Mouse (Mus musculus) small intestine, adult 2 months (tissue): ENCODE results near the gene Rcan1.

Experiments used
- CTCF ChIP-seq: fragments of 200-500 bp; IDR thresholded peaks from 2 replicates; pipeline ENCODE4 v1.5.1; 2012; ENCODE audit warnings: low read depth, mild to moderate bottlenecking, control low read depth, inconsistent platforms, low read length, moderate library complexity, mixed read lengths; ENCODE audit not compliant: insufficient replicate concordance, insufficient read length; ENCODE audit errors: extremely low read depth
- POLR2A ChIP-seq: fragments of 200-500 bp; IDR thresholded peaks from 2 replicates; pipeline ENCODE4 v1.6.1; 2012; ENCODE audit warnings: low read depth, mild to moderate bottlenecking, control low read depth, inconsistent platforms, low read length, moderate library complexity

- TF ChIP-seq CTCF (no peak), POLR2A (no peak)
These were observed 72.7 kb downstream of the Rcan1 start for GRCm38 (mm10) chr16:92397745-92398573.
